Mouse (Mus musculus): ENCODE measurements around the gene Ctxn1. TPM values are rescaled to one million over a fixed set of nuclear protein-coding genes. Genes with fewer than 3 reads are reported as not detected.
A peak's percentile ranks its signal among the peaks of the same experiment; 100 is the strongest.

Ctxn1 gene
- total RNA-seq, 2 experiments from 2014 or later: 590 to 595 TPM

- intact Hi-C loops (cut with DNase I): no loop called here
- peak; percentile 94 to 95 for DNase-seq (ENCODE audit: low spot score in 2 of 2)
Observed at GRCm38 (mm10) chr8:4252934-4253841, 5.9 kb downstream of the Ctxn1 start, which contains the start of gene Snapc2. TSS of gene Snapc2 (plus strand) at chr8:4253080.

- intact Hi-C loops (cut with DNase I): no loop called here
- no peak for DNase-seq (ENCODE audit: low spot score in 2 of 2)
Observed at GRCm38 (mm10) chr8:4252116-4252760, 6.8 kb downstream of the Ctxn1 start.

GRCm38 (mm10) chr8:4250306-4250970 lies 8.6 kb downstream of the Ctxn1 start:
- DNase-seq (ENCODE audit: low spot score in 2 of 2): peak; percentile 87 to 89
- intact Hi-C loops (cut with DNase I): loop anchor here (2.0 kb wide), 1 partner anchor 72 kb away; no protein-coding TSS in a partner anchor

GRCm38 (mm10) chr8:4249213-4249612 lies 9.9 kb downstream of the Ctxn1 start:
- intact Hi-C loops (cut with DNase I): loop anchor here (5.0 kb wide), 1 partner anchor 37 kb away; no protein-coding TSS in a partner anchor
- DNase-seq (ENCODE audit: low spot score in 2 of 2): no peak

- intact Hi-C loops (cut with DNase I): loop anchor here (5.0 kb wide), 1 partner anchor 36 kb away; no protein-coding TSS in a partner anchor
- DNase-seq (ENCODE audit: low spot score in 2 of 2): no peak
Observed at GRCm38 (mm10) chr8:4247951-4248540, 11.0 kb downstream of the Ctxn1 start, which contains the start of gene Tgfbr3l. TSS of gene Tgfbr3l (plus strand) at chr8:4248214.

GRCm38 (mm10) chr8:4247241-4247640 lies 11.8 kb downstream of the Ctxn1 start:
- DNase-seq (ENCODE audit: low spot score in 2 of 2): no peak
- intact Hi-C loops (cut with DNase I): loop anchor here (5.0 kb wide), 1 partner anchor 35 kb away; no protein-coding TSS in a partner anchor

GRCm38 (mm10) chr8:4245737-4246136 lies 13.3 kb downstream of the Ctxn1 start:
- intact Hi-C loops (cut with DNase I): loop anchor here (5.0 kb wide), 1 partner anchor 33 kb away; no protein-coding TSS in a partner anchor
- DNase-seq (ENCODE audit: low spot score in 2 of 2): no peak

GRCm38 (mm10) chr8:4245061-4245460 lies 14.0 kb downstream of the Ctxn1 start:
- intact Hi-C loops (cut with DNase I): loop anchor here (5.0 kb wide), 1 partner anchor 33 kb away; no protein-coding TSS in a partner anchor
- no peak for DNase-seq (ENCODE audit: low spot score in 2 of 2)

GRCm38 (mm10) chr8:4239193-4239890 lies 19.7 kb downstream of the Ctxn1 start:
- intact Hi-C loops (cut with DNase I): loop anchor here (2.0 kb wide), 1 partner anchor 19 kb away; the partner anchor contains the start of gene Ctxn1
- no peak for DNase-seq (ENCODE audit: low spot score in 2 of 2)

GRCm38 (mm10) chr8:4238434-4239192 lies 20.5 kb downstream of the Ctxn1 start, which contains the start of the genes Map2k7 and Gm49320:
TSS of gene Map2k7 (plus strand) at chr8:4238740.
TSS of gene Gm49320 (plus strand) at chr8:4238865.
- intact Hi-C loops (cut with DNase I): loop anchor here (2.0 kb wide), 1 partner anchor 20 kb away; the partner anchor contains the start of gene Ctxn1

GRCm38 (mm10) chr8:4237814-4238433 lies 21.1 kb downstream of the Ctxn1 start:
- intact Hi-C loops (cut with DNase I): loop anchor here (2.0 kb wide), 1 partner anchor 21 kb away; the partner anchor contains the start of gene Ctxn1
- DNase-seq (ENCODE audit: low spot score in 2 of 2): no peak

More at GRCm38 (mm10) chr8:4238434-4239192, 20.5 kb downstream of the Ctxn1 start, which contains the start of the genes Map2k7 and Gm49320:
- peak; percentile 100 for DNase-seq (ENCODE audit: low spot score in 2 of 2)

- intact Hi-C loops (cut with DNase I): no loop called here
- no peak for DNase-seq (ENCODE audit: low spot score in 2 of 2)
Observed at GRCm38 (mm10) chr8:4230612-4231351, 28.3 kb downstream of the Ctxn1 start.

- no peak for DNase-seq (ENCODE audit: low spot score in 2 of 2)
- intact Hi-C loops (cut with DNase I): no loop called here
Observed at GRCm38 (mm10) chr8:4229784-4230183, 29.3 kb downstream of the Ctxn1 start.

- no peak for DNase-seq (ENCODE audit: low spot score in 2 of 2)
Observed at GRCm38 (mm10) chr8:4227919-4228318, 31.2 kb downstream of the Ctxn1 start.

GRCm38 (mm10) chr8:4226739-4227347 lies 32.2 kb downstream of the Ctxn1 start, which contains the start of gene Lrrc8e:
TSS of gene Lrrc8e (plus strand) at chr8:4226827.
- no peak for DNase-seq (ENCODE audit: low spot score in 2 of 2)
- intact Hi-C loops (cut with DNase I): no loop called here

More at GRCm38 (mm10) chr8:4227919-4228318, 31.2 kb downstream of the Ctxn1 start:
- intact Hi-C loops (cut with DNase I): no loop called here

- intact Hi-C loops (cut with DNase I): no loop called here
- DNase-seq (ENCODE audit: low spot score in 2 of 2): no peak
Observed at GRCm38 (mm10) chr8:4226323-4226722, 32.8 kb downstream of the Ctxn1 start.
